Mouse (Mus musculus): ENCODE measurements at regions not wholly inside any gene's neighbourhood (a gene's known extent, or its start where the extent isn't known, plus 50 kb on each side); places are given as distances from the start of the nearest gene placed in this dataset.

DNA sequence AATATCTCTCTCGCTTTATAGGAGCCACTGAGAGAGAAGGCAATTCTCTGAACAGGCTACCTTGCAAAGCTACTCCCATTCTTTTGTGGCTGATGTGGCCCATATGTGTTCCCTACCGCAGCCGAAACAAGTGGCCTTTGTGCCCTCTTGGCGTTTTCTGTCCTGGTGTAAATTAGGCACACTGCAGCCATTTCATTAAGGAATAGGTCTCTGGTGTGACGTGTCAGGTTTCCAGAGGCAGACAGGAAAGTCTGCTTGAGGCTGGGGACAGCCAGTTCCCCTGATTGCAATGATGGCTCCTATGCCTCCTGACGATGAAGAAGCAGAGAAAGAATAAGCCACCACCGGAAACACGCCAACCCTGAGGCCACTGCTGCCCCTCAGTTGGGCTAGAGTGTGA, 59.3 kb upstream of the Bcor start:
- no peak for DNase-seq (ENCODE audit: low read depth, low spot score)

DNA sequence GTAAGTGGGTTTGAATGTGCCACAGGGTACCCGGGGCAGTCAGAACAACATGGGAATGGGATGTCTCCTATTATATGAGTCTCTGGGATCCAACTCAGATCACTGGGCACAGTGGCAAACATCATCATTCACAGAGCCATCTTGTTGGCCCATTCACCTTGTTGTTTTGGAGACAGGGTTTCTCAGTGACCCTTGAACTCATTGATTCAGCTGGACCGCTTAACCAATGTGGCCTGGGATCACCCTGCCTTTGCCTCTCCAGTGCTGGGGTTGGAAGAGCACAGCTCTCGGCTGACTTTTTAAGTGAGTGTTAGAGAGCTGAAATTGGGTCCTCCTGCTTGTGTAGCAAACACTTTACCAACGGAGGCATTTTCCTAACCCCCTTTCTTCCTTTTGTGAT, 64.2 kb upstream of the Bcor start:
- DNase-seq (ENCODE audit: low read depth, low spot score): no peak

DNA sequence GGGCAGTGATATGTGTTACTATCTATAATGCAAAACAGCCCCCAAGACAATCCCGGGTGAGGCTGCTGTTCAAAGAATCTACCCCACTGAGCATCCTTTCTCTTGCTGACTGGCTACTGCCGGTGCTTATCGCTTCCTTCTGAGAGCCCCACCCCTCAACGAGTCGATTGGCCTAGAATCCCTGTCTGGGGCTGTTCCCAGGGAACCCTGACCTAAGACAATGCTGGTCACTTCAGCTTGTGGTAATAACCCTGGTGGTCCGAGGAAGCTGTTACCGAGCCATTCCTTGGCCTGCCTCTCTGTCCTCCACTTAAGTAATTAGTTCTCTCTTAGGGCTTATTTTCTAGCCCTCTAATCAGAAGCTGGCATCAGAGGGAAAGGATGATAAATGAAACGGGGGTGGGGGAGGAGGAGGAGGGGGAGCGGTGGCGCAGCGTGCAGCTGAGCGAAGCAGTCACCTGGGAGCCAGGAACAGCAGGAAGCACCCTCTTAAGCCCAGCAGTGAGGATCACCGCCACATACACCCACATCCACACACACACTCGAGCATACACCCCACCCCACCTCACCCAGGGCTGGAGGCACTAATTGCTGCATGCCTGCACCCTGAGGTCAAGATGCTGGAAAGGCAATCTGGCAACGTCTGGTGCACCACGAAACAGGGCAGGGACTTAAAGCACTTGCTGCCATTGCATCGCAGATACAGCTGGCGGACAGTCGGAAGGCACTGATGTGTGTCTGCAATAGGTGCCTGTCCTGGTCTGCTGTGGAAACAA, 65.1 kb upstream of the Bcor start:
- no peak for DNase-seq (ENCODE audit: low read depth, low spot score)

DNA sequence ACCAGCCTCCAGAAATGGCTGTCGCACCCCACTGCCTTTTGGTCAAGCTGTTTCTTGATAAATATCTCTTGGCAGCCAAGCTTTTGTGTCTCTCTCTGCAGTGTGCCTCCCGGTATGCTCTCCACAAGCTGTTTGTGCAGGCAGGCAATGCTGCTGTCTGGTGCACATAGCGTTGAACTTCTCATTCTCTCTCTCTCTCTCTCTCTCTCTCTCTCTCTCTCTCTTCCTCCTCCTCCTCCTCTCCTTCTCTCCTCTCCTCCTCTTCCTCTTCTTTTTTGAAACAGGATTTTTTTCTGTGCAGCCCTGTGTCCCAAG, 65.7 kb upstream of the Bcor start:
- DNase-seq (ENCODE audit: low read depth, low spot score): no peak

DNA sequence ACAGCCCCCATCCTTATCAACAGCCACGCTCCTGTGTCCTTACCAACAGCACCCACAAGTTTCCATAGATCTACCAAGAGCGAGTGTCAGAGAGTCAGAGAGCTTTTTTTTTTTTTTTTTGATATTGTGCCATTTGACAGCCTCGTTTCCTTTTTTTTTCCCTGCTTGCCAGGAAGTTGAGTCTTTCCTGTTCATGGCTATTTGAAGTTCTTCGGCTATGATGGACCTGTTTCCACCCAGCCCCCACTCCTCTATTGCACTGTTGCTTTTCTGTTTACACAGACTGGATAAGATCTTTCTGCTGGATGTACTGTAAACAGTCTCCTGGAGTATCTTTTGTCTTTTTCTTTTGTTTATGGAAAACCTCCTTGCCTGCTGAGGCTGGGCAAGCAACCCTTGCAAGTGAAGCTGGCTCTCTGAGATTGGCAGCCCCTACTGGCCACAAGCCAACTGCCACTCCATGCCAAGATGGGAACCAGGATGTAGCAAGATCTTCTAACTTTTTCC, 80.4 kb upstream of the Bcor start:
- no peak for DNase-seq (ENCODE audit: low read depth, low spot score)

DNA sequence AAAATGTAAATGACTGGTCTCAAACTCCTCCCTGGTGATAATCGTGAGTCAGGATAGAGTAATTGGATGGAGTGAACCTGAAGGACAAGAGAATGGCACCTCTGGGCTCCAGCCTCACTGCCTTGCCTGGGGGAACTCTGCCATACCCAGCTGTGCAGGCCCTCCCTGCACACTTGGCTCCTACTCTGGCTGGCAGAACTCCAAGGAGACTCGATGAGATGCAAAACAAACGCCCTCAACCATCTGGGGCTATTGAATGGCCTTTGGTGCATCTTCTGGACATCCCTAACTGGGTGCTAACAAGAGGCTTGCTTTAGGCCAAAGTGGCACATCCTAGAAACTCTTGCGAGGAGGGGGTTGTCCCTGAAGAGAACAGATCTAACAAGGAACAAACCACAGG, 81.6 kb upstream of the Bcor start:
- no peak for DNase-seq (ENCODE audit: low read depth, low spot score)

DNA sequence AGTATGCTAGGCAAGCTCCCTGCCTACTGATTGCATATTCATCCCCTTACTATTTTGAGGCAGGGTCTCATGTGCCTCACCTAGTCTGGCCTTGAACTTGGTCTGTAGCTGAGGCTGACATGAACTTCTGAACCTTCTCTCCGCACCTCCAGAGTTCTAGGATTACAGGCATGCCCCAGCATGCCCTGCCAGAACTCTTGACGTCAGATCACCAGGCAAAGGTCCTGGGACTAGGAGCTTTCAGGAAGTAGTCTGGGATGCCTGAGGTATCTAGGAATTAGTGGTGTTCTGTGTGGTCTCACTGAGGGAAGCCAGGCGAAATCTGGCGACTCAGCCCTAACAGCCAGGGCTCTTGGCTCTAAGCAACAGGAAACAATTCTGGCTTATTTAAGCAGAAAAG, 88.9 kb upstream of the Bcor start:
- DNase-seq (ENCODE audit: low read depth, low spot score): no peak

DNA sequence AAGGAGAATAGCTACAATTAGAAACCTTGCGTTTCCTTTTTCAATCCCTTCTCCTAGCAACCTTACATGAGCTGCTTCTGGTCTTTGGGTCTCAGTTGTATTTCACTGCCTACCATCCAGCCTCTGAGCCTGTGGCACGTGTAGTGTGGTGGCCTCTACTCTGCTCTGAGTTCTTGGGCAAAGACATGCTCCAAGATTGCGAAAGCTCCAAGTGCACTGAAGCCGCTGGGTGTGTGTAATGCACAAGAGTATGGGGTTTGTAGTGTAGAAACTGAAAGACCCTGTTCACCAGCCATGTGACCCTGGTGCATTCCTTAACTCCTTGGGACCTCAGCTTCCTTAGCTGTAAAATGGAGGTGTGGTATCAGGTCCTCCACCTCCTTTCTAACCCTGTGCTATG, 89.8 kb upstream of the Bcor start:
- no peak for DNase-seq (ENCODE audit: low read depth, low spot score)

DNA sequence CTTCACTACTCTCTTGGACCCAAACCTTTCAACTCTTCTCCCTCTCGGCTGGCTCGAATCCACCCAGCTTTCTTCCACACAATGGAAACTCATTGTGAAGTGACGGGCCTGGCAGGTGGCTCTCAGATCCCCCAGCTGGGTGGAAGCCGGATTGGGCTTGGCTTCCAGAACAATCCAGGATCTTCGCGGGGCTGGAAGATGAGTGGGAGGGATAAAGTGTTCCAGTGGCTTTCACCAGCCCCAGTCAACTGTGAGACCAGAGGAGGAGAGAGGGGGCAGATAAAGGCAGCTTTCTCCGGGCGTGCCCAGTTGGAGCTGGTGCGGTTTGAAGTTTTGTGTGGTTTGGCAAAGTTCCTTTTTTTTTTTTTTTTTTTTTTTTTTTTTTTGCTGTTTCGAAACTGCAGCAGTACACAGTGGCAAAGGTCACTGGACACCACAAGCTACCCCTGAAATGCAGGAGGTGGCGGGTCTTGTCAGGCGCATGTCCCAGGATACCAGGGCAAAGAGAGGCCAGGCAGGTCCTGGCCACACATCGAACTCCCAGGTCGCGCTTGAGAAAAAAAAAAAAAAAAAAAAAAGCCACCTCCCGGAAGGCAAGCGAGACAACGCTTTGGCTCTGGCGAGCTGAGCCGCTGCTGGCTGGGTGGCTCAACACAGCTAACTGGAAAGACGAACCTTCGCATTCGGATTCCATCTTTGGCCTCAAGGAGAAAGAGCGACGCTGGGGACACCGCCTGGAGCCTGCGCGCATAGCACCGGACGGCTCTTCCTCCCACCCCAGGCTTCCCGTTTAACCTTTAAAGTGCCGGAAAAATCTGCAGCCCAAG, 91.9 kb upstream of the Bcor start:
- DNase-seq (ENCODE audit: low read depth, low spot score): peak; percentile 68

DNA sequence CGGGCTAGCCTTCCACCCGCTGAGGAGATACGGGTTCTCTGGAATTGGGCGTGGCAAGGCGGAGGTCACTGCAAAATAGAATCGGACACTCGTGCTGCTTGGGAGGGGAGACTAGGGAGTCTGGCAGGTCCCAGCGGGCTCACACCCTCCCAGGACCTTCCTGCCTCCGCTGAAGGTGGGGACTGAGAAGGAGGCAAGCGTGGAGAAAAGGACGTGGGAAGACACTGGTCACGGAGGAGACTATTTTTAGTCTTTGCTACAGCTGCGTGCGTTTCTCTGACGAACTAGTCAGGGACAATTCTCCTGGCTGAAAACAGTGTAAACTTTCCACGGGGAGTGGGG, 92.5 kb upstream of the Bcor start:
- DNase-seq (ENCODE audit: low read depth, low spot score): no peak

DNA sequence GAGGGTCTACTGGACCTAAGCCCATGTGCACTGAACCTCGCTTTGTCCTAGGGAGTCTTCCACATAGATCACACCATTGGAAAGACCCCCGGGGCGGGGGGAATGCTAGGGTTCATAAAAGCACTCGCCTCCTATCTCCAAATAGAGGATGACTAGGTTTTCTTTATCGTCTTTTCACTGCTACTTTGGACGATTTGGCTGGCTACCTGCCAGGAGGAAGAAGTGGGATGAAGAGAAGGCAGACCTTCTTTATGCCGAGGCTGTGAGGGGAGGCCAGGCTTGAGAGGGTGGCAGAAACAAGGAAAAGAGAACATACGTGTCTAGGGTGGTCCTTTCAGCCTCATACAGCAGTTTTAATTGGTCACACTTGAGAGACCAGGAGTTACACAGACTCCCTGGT, 96.6 kb upstream of the Bcor start:
- no peak for DNase-seq (ENCODE audit: low read depth, low spot score)

DNA sequence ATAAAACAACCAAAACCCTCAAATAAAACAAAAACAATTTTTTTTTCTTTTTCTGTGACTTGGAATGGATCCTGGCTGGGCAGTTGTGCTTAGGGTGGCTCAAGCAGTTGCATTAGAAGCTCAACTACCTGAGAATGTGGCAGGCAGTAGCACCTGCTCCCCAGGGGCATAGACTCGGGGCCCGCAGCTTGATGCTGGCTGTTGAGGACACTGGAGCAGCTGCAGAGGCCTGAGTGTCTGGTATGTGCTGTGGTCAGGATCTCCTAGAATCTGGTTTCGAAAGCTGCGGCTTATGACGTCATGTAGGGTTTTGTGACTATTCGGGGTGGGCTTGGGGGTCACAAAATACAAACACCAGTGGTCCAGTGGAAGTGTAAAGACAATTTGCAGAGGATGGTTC, 103.7 kb upstream of the Bcor start:
- no peak for DNase-seq (ENCODE audit: low read depth, low spot score)

DNA sequence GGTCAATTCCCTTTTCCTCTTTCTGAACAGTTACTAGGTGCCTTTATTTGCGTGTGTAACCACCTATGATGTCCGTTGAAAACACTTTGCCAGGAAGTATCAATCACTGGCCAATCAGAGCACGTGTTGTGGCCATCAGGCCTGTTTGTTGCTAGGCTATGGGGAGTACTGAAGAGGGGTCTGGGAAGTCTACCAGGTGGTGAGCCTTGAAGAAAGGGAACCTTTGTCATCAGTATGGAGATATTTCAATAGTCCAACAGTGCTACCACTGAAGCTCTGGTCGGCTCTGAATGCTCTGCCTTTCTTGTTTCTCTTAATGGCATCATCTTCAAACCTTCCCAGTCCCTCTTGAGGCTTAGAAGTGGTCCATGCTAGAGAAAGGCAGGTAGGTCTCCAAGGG, 124.6 kb upstream of the Bcor start:
- no peak for DNase-seq (ENCODE audit: low read depth, low spot score)

DNA sequence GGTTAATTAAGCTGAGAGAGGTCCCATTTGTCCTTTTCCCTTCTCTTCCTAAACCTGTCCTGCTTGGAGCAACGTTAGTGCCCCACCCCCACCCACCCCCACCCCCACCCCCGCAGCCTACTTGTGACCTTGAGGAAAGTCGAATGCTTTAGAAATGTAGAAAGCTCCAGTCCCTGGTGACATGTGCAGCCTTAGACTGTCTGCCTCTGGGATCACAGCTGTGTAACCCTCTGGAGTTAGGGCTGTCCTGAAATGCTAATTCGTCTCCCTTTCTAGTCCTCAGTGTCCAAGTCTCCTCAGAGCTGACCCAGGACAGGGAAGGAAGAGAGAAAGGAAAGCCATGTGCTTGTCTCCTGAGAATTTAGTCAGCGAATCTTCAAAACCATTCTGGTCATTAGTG, 125.0 kb upstream of the Bcor start:
- no peak for DNase-seq (ENCODE audit: low read depth, low spot score)

DNA sequence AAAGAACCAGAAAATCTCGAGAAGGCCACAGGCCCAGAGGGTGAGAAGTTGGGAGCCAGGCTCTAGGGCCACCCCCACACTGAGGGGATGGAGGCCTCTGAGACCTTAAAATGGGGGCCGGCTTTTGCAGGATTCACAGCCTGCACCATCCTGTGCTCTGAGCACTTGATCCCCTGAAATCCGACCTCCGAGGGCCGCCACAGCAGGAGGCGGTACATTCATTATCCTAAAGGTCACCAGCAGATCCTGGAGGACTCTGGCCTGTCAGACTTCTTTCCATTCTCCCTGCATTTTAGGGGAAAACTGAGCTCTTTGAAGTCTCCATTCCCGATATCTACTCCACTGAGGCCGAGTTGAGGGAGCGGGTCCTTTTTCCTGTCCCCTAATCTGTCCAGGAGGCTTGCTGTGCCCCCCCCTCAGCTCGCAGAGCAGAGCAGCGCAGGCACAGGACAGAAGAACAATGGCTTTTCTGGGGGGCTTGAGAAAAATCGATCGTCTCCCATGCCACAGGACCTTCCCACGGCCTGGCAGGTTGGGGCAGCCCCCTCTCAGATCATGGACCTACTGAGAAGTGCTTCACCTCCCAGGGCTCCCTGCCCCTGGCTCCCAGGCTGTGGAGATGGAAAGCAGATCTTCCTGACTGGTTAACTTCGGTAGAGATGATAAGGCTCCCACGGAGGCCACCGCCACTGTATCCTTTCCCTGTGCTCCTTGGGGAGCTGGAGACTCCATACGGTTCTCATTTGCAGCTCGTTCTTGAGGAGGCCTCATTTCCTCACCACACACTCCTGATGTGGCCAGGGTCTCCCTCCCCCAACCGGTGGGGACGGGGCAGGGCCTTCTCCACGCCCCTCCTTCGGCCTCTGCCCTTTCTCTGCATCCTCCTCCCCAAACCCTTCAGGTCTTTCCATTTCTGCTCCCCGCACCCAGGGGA, 126.1 kb upstream of the Bcor start:
- DNase-seq (ENCODE audit: low read depth, low spot score): no peak

DNA sequence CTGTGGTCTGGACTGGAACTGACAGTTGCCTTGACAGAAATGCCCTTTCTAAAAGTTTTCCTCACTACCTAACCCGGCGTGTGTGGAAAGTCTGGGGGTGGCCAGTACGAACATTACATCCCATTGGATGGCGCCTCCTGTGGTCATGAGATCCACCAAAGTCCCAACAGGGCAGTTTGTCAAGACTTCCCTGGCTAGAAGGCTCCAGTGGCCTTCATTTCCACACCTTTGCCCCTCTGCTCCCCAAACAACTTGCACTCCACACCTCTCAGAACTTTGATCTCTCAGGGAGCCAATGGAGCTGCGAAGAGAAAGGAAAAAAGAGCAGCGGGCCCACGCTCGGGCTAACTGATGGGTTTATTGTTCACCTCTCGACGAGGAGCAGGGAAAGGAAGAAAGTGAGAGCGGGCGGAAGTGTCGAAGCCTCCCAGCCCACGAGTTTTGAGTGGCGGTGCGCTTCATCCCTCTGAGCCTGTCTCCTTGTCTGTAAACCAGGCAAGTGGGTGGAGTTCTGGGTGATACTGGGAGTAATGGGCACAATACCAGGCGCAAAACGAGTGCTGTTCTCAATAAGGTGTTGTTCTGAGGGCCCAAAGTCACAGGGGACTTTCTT, 126.9 kb upstream of the Bcor start:
- DNase-seq (ENCODE audit: low read depth, low spot score): no peak

DNA sequence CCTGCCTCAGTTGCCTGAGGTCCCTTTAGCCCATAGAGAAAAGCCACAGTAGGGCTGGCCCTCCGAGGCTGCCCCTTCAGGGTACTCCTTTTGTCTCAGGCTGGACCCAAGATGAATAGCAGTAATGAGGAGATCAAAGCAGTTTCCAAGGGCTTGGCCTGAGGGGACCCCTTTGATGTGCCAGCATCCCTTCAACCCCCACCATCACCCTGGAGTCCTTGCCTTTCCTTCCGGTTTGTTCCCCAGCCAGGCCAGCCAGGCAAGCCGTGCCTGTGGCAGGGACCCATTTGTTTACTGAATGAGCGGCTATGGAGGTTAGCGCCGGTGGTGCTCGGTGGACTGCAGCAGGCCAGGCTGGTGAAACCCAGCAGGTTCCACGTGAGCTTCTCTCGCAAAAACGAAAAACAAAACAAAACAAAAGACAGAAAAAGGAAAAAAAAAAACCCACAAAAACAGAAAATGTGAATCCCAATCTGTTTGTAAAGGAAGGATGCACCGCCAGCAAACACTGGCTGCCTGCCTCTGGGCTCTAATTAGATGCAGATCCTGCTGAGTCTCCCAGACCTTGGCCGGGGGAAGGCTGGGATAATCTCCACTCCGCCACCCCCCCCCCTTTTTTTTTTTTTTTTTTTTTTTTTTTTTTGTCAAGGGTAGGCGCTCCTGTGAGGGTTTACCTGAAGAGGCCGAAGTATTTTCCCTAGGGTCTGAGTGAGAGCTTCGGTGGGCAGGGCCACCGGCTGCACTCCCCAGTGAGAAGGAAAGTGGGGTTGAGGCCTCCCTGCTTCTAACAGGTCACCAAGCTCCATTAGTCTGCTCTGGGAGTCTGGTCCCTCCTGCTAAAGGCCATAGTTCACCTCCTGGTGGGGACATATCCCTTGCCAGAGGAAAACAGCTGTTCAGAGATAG, 127.8 kb upstream of the Bcor start:
- no peak for DNase-seq (ENCODE audit: low read depth, low spot score)

DNA sequence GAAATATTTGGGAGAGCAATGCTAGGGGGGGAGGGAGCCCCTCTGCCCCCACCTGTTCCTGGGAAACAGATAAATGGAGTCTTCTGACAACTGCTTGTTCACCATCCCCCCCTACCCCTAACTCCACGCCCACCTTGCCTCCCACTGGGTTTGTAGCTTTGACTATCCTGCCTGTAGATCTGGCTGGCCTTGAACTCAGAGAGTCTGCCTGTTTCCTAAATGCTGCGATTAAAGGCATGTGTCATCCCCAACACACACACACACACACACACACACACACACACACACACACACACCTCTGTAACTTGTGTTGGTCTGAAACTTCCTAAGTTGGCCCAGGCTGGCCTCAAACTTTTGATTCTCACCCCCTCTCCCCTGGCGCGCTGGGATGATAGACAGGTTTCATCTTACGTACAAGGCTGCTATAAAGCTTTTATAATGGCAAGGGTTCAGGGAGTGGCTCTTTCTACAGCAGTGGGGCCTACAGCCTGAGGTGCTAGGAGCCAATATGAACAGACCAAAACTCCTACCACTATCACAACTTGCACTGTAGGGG, 128.5 kb upstream of the Bcor start:
- DNase-seq (ENCODE audit: low read depth, low spot score): no peak

DNA sequence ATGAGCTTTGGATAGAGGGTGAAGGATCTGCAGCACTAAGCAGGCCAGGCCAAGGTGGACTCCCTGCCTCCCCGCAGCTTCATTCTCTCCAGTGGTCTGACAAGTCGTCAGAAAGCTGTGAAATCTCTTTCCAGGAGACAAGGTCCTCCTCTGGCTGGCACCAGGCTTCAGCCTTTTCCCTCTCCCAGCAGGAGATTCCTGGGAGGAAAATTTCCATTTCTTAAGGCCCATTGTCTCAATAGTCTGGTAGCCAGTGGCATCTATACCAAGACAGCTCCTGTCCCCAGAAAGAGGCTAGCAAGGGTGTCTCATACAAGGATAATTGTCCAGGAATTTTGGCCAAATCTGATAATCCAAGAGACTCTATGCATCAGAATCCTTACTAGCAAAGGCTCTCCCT, 133.0 kb upstream of the Bcor start:
- DNase-seq (ENCODE audit: low read depth, low spot score): no peak

DNA sequence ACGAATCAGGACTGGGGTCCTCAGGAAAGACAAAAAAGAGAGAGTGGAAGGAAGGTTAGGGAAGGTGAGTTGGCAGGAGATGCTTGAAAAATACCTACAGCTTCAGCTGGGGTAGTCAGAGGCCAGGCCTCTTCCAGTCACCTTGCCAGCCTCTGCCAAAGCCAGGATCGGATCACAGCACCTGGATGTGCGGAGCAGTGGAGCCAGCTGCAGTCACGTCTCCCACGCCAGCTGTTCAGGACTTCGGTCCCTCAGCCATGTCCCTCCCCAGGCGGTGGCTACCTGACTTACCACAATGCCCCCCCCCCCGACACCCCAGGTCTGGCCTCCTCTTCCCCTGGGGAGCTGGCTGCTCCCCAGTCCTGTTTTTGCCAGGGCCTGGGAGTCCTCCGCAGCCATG, 134.3 kb upstream of the Bcor start:
- no peak for DNase-seq (ENCODE audit: low read depth, low spot score)
